Mouse (Mus musculus): ENCODE results near the gene Rtca.

Gene Rtca

DNA sequence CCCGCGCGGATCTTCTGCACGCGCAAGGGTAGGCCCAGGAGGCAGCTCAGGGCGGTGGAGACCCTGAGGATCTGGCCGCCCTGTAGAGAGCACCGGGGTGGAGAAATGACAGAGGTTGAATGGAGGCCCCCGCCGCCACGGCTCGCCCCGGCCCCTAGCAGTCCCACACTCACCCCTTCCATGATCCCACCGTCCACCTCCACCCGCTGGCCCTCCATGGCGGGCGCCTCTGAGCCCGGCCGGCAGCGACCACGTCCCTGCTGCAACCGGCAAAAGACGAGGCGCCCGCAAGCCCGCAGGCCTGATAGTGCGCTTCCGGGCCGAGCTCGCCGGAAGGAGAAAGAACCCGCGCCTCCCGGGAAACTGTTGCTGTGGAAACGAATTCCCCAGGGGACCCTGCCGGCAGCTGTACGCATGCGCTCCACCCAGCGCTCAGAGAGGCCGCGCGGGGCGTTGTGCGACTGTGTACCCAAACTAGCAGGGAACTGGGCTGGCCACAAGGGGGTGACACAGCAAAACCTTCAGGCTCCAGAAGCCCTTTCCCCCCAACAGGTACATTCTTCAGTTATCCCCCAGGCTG, at the start of gene Rtca:
TSS of gene Rtca (minus strand) at position 437 of the 580 bp plus-strand sequence.
- DNase-seq (ENCODE audit: low read depth, low spot score), result peak; percentile 97

DNA sequence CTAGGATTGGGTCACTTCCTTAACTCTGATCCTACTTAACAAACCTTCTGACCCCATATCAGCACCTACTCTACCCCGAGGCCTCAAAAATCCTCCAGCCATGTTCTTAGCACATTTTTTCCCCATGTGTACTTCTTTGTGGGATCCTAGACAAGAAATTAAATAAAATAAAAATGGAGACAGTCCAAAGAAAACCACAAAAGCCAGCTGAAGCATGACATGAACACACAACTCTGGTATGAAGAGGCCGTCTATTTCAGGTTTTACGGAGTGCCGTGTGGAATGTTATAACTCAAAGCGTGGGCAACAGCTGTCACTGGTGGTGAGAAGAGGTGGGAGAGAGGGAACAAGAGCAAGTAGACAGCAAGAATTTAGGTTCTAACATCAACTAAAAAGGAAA, 43.4 kb upstream of the Rtca start:
- no peak for DNase-seq (ENCODE audit: low read depth, low spot score)

DNA sequence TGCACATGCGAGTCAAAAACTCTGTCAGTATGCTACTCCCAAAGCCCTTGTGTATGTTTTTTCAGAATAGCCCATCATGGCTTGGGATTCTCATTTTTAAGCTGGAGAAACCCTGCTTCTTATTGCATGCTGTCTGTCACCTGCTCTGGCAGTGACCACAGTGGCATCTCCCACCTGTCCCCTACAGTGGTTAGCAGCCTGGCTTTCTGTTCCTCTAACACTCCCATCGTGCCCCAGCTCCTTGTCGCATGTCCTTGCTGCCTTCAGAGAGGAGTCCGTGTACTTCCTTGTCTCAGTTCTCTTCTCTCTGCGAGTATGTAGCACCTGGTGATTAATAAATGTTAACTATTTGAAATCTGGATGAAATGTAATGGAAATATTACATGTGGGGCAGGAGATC, 39.4 kb upstream of the Rtca start:
- DNase-seq (ENCODE audit: low read depth, low spot score), result no peak

DNA sequence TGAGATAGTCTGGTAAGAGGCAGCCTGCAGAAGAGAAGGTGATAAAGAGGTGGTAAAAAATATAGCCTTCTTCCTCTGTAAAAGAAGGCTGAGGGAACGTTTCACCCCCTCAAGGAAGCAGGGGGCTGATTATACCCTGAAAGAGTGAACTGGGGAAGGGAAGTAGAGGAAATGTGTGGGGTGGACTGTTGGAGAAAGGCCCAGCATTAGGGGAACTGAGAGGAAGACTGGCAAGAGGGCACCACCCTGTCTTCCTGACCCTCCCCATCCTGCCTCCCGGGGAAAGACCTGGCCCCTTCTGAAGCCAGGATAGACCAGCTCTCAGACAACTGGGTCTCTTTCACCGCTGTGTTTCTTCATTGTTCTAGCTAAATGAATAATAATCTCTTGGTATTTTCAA, 34.5 kb upstream of the Rtca start:
- no peak for DNase-seq (ENCODE audit: low read depth, low spot score)

DNA sequence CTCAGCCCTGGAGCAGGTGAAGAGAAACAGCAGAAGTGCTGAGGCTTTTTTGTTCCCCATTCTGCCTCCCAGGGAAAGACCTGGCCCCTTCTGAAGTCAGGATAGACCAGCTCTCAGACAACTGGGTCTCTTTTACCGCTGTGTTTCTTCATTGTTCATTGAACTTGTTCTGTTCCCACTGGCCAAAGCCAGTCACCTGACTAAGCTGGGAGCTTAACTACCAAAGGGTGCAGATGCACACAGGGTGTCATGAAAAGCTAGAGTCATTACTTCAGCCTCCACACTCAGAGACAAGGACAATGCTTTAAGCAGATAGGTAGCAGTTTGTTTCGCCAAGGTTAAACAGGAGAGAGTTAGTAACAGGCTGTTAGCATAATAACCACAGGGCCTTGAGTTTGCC, 34.1 kb upstream of the Rtca start:
- DNase-seq (ENCODE audit: low read depth, low spot score), result peak; percentile 20

DNA sequence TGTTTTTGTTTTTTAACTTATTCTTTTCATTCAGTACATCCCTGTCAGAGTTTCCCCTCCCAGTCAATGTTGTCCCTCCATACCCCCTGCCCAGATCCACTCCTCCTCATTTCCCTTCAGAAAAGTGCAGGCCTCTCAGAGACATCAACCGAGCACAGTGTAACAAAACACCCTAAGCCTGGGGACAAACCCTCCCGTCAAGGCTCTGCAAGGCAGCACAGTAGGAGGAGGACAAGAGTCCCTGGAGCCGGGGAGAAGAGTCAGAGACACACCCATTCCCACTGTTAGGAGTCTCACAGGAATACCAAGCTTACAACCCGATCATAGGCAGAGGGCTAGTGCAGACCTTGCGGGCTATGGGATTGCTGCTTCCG, 29.2 kb upstream of the Rtca start:
- peak; percentile 43 for DNase-seq (ENCODE audit: low read depth, low spot score)

DNA sequence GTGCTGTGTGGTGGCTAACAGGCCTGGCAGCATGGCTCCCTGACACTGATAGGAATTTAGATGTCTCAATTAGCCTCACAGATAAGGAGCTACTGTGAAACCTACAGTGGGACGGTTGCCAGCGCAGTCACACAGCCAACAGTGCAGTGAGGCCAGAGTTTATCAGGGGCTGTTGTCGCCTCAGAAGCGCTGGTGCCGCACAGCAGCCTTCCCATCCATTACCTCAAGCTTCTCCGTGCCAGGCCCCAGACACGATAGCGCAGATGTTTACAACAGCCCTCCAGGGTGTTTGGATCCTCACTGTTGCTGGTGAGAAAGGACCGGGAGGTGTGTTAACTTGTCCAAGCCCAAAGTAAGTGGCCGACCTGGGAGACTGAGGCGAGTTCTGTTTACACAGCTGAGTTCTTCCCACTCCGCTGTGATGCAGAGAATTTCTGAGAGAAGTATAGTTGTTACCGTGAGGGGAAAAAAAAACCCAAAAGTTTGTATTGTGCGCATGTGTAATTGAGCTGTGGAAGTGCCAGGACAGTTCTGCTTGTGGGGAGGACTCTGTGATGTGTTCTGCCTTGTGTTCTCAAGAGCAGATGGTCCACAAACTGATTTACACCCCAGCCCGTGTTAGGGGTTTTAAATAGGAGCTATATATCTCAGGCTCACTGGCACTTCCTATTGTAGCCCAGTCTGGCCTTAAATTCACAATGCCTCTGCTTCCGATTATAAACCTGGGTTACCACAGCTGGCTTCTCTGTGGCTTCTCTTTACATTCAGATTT, 28.6 kb upstream of the Rtca start:
- no peak for DNase-seq (ENCODE audit: low read depth, low spot score)

DNA sequence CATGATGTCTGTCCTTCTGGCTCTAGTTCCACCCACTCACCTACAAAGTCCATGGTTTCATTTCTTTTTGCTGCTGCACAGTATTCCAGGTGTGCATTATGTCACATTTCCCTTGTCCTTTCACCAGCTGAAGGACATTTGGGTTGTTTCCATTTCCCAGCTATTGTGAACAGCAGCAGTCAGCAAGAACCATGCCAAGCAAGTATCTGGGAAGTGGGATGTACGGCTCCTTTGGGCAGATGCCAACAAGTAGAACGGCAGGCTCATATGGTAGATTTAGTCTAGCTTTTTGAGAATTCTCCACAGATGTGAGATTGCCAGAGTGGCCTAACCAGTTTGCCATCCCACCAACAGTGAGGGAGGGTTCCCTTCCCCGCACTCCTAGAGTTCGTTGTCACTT, 22.8 kb upstream of the Rtca start:
- no peak for DNase-seq (ENCODE audit: low read depth, low spot score)

DNA sequence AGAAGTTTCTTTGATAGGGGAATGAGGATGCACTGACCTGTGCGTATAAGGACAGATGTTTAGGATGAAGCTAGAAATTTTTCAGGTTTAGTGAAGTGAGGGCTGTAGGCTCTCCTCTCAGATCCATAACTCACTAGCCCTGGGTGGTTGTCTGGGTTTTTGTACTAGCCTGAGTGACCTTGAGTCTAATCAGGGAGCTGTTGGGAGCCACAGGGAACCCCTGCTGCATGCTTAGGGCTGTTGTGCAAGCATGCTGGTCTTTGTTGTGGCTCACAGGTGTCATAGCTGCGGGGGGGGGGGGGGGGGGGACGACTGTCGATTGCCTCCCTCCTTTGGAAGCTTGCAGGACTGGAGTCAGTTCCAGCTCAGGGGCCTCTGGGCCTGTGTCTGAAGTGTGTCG, 21.7 kb upstream of the Rtca start:
- DNase-seq (ENCODE audit: low read depth, low spot score), result peak; percentile 66

DNA sequence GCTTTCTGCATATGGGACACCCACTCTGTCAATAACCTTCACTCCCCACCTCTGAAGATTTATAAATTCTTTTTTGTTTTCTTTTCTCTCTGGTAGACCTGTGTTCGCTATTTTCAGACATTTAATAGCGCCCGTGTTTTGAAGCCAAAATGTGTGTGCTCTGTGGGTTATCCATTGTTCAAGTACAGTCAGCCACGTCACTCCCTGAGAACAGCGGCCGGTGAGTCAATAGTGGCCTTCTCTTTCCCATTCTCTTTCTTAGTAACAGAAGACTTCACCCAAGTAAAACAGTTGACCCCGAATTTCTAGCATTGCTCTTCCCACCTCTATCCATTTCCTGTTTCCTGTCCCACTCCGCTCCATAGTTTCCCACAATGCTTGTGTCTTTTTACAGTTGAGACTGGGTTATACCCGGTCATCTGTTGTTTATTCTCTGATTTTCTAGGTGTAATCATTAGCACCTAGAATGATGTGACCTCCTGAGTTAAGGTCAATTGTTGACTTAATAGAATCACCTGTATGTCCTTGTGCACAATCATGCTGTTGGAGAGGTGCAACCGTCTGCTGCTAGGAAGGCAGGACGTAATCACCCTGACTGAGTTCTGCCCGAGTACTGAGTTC, 12.2 kb upstream of the Rtca start:
- peak; percentile 21 for DNase-seq (ENCODE audit: low read depth, low spot score)

DNA sequence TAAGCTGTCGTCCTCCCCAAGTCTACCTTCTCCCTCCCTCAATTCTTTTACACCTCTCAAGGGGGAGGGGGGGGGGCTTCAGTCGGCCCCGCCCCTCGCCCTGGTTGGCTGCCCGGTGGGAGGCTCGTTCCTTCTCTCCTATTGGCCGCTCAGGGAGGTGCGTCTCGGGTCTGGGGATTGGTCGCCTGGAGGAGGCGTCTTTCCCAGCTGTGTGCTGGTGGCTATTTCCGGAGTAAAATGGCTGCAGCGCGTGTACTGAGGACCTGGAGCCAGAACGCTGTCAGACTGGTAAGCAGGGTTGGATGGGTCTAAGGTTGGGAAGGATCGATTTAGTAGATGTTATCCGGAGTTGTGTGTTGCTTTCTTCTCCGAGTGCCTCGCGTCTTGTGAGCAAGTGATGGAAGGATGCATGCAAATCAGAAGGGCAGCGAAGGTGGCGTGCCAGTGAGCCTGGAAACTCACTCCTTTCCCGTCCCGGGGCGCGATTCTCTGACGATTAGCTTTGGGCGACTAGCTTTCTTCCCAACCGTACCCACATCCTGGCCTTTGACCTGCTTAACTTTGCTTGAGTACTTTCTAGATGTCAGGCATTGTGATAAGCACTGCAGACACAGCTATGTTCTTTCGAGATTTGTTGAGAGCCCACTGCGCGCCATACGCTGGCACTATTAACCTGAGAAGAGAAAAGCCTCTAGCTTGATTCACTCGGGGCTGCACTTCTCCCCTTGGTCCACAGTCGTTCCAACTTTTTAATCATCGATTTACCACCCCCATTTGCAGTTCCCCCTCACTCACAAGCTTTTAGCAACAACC, 5.1 kb upstream of the Rtca start, which contains the start of gene Dbt:
TSS of gene Dbt (plus strand) at position 167 of the 813 bp plus-strand sequence.
- DNase-seq (ENCODE audit: low read depth, low spot score), result peak; percentile 98

DNA sequence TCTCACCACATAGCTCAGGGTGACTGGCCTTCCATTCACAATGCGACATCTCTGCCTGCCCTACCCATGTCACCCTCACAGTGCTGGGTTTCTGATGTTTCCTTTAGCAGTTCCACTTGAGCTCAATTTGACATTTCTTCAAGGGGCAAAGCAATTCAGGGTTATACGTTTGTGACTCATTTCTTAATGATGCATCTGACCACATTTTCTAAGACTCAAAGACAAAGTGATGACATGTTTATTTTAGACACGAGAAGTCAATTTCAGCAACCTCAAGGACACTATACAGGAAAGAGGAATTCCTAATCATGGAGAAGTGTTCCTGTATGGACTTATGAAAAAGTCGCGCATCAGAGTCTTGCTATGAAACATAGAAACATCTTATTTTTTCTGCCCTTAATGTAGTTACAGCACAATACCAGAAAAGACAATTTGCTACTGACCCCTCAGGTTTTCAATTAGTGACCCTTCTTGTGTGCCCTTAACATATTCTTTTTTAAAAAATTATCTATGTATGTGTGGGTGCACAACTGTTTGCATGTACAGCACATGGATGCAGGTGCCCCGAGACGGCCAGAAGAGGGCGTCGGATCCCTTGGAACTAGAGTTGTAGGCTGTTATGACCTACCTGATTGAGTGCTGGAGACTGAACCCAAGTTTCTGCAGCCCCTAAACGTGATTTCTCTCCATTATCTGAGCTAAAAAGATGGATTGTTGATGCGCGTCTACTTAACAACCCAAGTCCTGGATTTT, 4.3 kb upstream of the Rtca start:
- peak; percentile 93 for DNase-seq (ENCODE audit: low read depth, low spot score)

DNA sequence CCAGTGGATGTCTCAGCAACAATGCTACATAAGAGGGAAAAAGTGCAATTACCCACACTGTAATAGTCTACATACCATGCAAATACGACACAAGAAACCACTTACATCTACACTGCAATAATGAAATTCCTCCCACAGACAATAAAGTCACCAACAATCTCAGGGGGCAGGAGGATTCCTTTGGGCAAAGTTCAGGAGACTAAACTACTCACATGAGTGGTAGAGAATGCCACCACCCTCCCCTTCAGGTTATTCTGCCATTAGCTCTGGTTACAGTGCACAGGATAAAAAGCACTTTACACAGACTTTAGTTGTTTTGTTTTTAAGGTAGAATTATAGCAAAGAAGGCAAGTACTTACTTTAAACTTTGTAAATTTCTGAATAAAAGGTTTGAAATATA, 12.3 kb downstream of the Rtca start:
- no peak for DNase-seq (ENCODE audit: low read depth, low spot score)

DNA sequence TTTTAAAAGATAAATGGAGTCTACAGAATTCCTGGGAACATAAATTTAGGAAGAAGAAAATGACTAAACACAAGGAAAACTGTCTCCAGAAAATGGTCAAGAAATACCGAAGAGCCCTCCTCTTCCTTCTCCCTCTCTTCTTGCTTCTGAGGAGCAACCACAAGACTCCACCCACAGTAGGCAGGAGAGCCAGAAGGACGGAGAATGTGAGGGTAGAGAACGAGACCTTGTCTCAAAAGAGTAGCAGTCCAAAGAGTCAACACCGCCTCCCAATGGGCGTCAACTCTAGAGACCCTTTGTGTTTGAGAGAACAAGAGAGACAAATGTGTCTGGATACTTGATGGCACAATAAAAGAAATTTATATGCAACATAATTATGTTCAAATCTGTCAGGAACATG, 14.3 kb downstream of the Rtca start:
- peak; percentile 30 for DNase-seq (ENCODE audit: low read depth, low spot score)

DNA sequence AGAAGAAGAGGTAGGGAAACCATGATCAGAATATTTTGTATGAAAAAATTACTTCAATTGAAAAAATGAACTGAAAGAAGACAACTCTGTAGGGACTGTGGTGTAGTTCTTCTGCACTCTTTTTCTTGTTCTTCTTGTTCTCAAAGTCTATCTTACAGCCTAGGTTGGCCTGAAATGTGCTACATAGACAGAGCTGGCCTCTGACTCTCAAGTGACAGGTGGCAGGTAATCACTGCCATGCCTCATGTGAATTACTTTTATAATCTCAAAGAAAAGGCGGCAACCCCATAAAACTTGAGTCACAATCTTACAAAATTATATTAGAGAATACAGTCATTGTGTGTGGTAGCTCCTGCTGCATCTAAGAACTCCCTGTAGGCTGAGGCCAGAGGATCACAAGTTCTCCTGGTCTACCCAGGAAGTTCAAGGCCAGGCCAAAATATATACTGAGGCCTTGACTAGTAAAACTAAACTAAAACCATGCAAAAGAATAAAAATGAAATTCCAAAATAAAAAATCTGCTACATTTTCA, 16.0 kb downstream of the Rtca start:
- DNase-seq (ENCODE audit: low read depth, low spot score), result no peak

DNA sequence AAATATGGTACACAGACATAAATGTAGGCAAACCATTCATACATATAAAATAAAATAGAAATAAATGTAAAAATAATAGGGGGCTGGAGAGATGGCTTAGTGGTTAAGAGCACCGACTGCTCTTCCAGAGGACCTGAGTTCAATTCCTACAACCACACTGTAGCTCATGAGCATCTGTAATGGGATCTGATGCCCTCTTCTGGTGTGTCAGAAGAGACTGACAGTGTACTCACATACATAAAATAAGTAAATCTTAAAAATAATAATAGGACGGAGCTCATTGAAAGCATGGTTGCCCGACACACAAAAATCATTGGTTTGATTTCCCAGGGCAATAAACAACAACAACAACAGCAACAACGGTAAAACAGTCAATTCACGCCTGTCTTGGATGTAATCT, 17.1 kb downstream of the Rtca start:
- DNase-seq (ENCODE audit: low read depth, low spot score), result no peak

DNA sequence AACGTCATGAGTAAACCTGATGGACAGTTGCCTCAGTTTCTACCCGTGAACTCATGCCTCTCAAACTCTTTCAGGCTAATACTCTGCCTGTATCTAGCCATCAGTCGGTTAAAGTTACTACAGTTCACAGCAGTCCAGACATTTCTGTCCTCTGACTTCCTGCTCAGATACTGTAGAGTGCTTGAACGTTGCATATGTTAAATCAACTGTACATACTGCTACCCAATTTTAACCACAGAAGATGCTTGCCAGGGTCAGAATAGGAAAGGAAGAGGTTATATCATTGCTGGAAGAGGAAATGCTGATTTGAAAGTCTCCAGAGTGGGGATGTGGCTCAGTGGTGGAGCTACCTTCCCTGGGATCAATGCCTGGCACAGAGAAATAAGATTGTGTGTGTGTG, 24.7 kb downstream of the Rtca start:
- DNase-seq (ENCODE audit: low read depth, low spot score), result no peak

DNA sequence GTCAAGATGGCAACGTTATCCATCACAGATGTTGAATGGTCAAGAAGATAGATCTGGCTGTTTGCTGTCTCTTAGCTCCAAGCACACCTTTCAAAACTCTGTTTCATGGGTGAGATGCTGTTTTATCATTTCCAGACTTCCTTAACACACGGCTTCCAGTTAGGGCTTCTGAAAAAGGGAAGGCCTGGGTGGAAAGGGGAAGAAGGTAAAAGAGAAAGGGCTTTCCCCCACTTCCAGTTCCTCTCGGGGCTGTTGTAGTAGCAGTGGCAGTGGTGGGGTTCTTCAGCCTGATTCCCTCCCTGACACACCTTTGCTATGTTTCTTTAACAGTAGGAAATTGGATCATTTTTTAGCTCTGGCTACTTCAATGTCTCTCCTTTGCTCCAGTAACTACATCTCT, 25.3 kb downstream of the Rtca start:
- DNase-seq (ENCODE audit: low read depth, low spot score), result no peak

DNA sequence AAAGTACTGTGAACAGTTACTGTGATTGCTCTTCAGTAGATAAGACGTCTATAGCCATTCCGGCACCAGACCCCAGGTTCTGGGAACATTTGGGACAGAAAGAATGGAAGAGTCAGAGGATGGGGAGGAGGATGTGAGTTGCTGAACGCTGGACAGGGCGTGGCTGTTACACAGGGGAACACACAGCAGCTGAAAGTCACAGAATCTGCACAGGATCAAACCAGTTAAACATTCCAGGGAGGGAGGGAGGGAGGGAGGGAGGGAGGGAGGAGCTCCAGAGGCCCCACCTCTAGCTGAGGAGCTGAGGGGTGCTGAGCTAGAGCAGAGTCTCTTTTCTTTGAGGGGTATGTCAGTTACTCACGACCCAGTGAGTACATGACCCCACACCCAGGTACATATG, 27.1 kb downstream of the Rtca start:
- DNase-seq (ENCODE audit: low read depth, low spot score), result peak; percentile 76

DNA sequence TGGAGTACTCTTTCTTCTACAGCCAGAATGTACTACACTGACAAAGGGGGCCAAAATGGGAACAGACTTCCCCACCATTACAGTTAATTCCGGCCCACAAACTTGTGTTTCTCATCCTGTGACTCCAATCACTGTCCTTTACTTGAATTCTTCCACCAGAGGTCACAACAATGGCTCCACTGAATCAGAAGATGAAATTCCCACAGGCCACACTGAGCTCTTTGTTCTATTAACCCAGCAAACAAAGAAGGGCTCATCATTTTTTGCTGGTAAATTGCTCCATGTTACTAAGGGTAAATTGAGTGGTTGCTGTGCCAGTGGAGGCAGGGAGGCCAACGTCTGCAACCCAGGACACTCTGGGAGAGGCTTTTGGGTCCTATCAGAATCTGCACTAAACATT, 27.9 kb downstream of the Rtca start:
- DNase-seq (ENCODE audit: low read depth, low spot score), result no peak

DNA sequence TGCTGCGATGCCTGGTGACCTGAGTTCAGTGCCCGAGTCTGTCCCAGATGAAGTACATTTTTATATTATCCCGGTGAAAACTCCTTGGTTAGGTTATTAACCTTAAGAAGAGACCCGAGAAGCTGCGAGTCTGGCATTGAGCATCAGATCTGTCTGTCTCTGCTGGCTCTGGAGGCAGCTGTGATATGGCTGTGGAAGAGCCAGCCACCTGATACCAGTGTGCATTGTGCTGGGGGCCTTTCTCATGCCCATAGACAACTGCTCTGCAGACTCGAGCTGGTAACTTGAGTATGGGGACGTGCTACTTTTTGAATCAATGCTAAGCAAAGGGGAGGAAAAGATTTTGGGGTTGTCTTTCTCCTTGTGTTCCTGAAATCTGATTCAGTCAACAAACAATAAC, 30.7 kb downstream of the Rtca start:
- no peak for DNase-seq (ENCODE audit: low read depth, low spot score)

All from R1 (cell line).